Mouse (Mus musculus): ENCODE data around the gene Zfp874a.
A peak's percentile ranks its signal among the peaks of the same experiment; 100 is the strongest.

DNA sequence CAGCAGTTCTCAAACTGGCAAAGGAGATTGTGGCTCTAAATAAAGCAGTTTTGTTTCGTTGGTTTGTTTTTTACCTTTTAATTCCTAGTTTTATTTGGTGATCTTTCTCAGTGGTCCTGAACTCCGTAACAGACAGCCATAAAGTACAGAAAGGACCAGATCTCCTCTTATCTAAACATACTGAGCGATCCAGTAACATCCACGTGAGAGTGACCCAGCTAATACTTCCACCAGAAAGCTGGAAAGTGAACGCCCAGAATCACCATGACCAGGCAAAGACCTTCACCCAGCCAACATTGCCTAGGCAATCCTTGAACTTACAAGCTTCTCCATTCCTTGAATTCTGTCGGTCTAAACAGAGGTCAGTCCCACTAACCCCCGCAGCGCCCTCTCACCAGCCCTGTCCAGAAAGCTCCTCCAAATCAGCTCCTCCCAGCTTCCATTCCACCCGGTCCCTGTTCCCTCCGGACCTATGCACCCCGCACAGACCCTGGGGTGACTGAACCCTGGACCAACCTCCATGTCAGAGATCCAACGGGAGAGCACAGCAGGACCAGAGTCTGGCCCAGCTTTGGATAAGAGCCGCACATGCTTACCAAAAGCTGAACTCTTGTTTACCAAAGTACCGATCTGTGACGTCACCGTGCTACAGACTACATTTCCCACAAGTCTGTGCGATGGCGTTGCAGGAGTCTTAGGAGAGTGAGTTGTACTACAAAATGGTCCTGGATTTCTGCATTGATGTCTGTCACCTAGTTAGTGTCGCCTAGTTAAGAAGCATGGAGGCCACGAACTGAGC, 32.4 kb upstream of the Zfp874a start, which contains the start of gene Zfp874b:
- no peak for TF ChIP-seq CTCF (IDR thresholded peaks at IDR 0.05; ENCODE audit: low read depth)
- TF ChIP-seq EP300 (IDR thresholded peaks at IDR 0.05; ENCODE audit: low read depth), result peak; percentile 56; the same call in 1 of the 2 replicates

Data from liver, postnatal 0 days (tissue).